Mouse (Mus musculus) liver, adult 2 months (tissue): ENCODE measurements at regions not wholly inside any gene's neighbourhood (a gene's known extent, or its start where the extent isn't known, plus 50 kb on each side); places are given as distances from the start of the nearest gene placed in this dataset.

Experiments
- CTCF ChIP-seq: fragments of 200-500 bp; IDR thresholded peaks from 2 replicates; pipeline ENCODE4 v1.5.1; 2011; ENCODE audit warnings: low read depth, low read length, control low read depth
- POLR2A ChIP-seq: fragments of 200-500 bp; IDR thresholded peaks from 2 replicates; pipeline ENCODE4 v1.6.1; 2011; ENCODE audit warnings: low read length, control low read depth; ENCODE audit not compliant: insufficient read depth; ENCODE audit errors: extremely low read depth

- TF ChIP-seq POLR2A (no peak), CTCF (no peak)
Observed at GRCm38 (mm10) chr12:46416250-46416649, 402.5 kb downstream of the Nova1 start.
